Mouse (Mus musculus) Patski (cell line): Measurements from ENCODE around the gene Cd300lb. TPM values are rescaled to one million over a fixed set of nuclear protein-coding genes. Genes with fewer than 3 reads are reported as not detected.
"Not testable (repeated sequence)": the region's sequence is repeated elsewhere in the genome, so short reads cannot be mapped to it uniquely, and the experiment has no call there.

Experiments
- ATAC-seq: fragments of 100-300 bp; one replicate; pipeline ENCODE4 v1.8.0; 2021
- CTCF ChIA-PET: fragments of 350-600 bp; sonication (Branson Sonifier 250); formaldehyde crosslinking; loops from one replicate; lab custom pipeline; 2022; ENCODE audit warnings: inconsistent platforms; lab: Charles Lee
- POLR2A ChIA-PET: fragments of 350-600 bp; sonication (Branson Sonifier 250); formaldehyde crosslinking; loops from one replicate; lab custom pipeline; 2022; ENCODE audit warnings: antibody characterized with exemption, inconsistent platforms; lab: Charles Lee
- DNase-seq: peaks from one replicate; pipeline ENCODE4 v3.0.0-alpha.2; 2011; ENCODE audit warnings: low read depth, low spot score
- H3K27me3 ChIP-seq: fragments of 371-371 bp; one replicate; pipeline ENCODE4 v1.5.1; 2021
- CTCF ChIP-seq: fragments of 100-300 bp; IDR thresholded peaks from one replicate; pipeline ENCODE4 v1.5.1; 2021
- in situ Hi-C: fragments of 300-500 bp; cut with MboI; formaldehyde crosslinking; loops from 3 replicates; pipeline ENCODE4 v1.11.1; 2018; ENCODE audit warnings: low pct_unique_long_range_greater_than_20kb, mixed read lengths
- polyA plus RNA-seq: library from polyadenylated mRNA; unstranded; gene quantifications from one replicate; pipeline ENCODE4 v1.2.3, GENCODE M21; 2021

Gene Cd300lb
- polyA plus RNA-seq, 1 experiment from 2014 or later = 0.03 TPM

- no peaks in the 10 kb centered on the region for H3K27me3 ChIP-seq
- no peak for TF ChIP-seq CTCF
- ATAC-seq (no peak), DNase-seq (no peak)
- ChIA-PET CTCF (interaction anchor here (1.0 kb wide), 1 partner anchor 16 kb away, joined by 5 read pairs; no protein-coding TSS in a partner anchor), POLR2A (no interaction called here)
- in situ Hi-C loops = no loop called here
These were observed 17.1 kb downstream of the Cd300lb start for GRCm38 (mm10) chr11:114917120-114917519.

GRCm38 (mm10) chr11:114914978-114915377 is 19.2 kb downstream of the Cd300lb start:
- H3K27me3 ChIP-seq = no peaks in the 10 kb centered on the region
- in situ Hi-C loops = loop anchor here (5.0 kb wide), 1 partner anchor 38 kb away; no protein-coding TSS in a partner anchor
- no peak for TF ChIP-seq CTCF
- ATAC-seq (no peak), DNase-seq (no peak)
- ChIA-PET POLR2A (no interaction called here), CTCF (interaction anchor here (0.7 to 1.1 kb wide), 3 partner anchors 103 to 169 kb away, joined by 3 to 4 read pairs (median 3); no protein-coding TSS in a partner anchor)

- ChIA-PET POLR2A (no interaction called here), CTCF (interaction anchor here (0.6 to 2.1 kb wide), 12 partner anchors 12 to 166 kb away, joined by 3 to 18 read pairs (median 4); no protein-coding TSS in a partner anchor)
- in situ Hi-C loops = loop anchor here (5.0 kb wide), 1 partner anchor 36 kb away; no protein-coding TSS in a partner anchor
- TF ChIP-seq CTCF = peak; percentile 94
- ATAC-seq (peak; percentile 54), DNase-seq (no peak)
- H3K27me3 ChIP-seq = no peaks in the 10 kb centered on the region
These were observed 21.3 kb downstream of the Cd300lb start for GRCm38 (mm10) chr11:114912847-114913246.

- peak; percentile 49 for TF ChIP-seq CTCF
- in situ Hi-C loops = loop anchor here (5.0 kb wide), 2 partner anchors 107 to 157 kb away; no protein-coding TSS in a partner anchor
- ATAC-seq, H3K27me3 ChIP-seq, DNase-seq, POLR2A ChIA-PET: not testable (repeated sequence)
- CTCF ChIA-PET = interaction anchor here (0.8 to 1.2 kb wide), 5 partner anchors 24 to 97 kb away, joined by 3 read pairs; no protein-coding TSS in a partner anchor
These were observed 24.6 kb downstream of the Cd300lb start for GRCm38 (mm10) chr11:114909538-114909937.

- CTCF ChIA-PET = interaction anchor here (0.8 to 1.2 kb wide), 4 partner anchors 26 to 163 kb away, joined by 3 to 5 read pairs (median 3); no protein-coding TSS in a partner anchor
These were observed 26.1 kb downstream of the Cd300lb start for GRCm38 (mm10) chr11:114908086-114908485.

GRCm38 (mm10) chr11:114907567-114907966 is 26.6 kb downstream of the Cd300lb start:
- POLR2A ChIA-PET = no interaction called here
- no peak for ATAC-seq
- in situ Hi-C loops = loop anchor here (5.0 kb wide), 2 partner anchors 105 to 155 kb away; no protein-coding TSS in a partner anchor

More at GRCm38 (mm10) chr11:114908086-114908485, 26.1 kb downstream of the Cd300lb start:
- no peak for ATAC-seq
- in situ Hi-C loops = loop anchor here (5.0 kb wide), 2 partner anchors 106 to 156 kb away; no protein-coding TSS in a partner anchor
- no peak for DNase-seq
- TF ChIP-seq CTCF = no peak
- POLR2A ChIA-PET = no interaction called here
- H3K27me3 ChIP-seq = no peaks in the 10 kb centered on the region

GRCm38 (mm10) chr11:114903224-114903623 is 31.0 kb downstream of the Cd300lb start:
- CTCF ChIA-PET = interaction anchor here (1.0 kb wide), 1 partner anchor 8 kb away, joined by 3 read pairs; no protein-coding TSS in a partner anchor
- in situ Hi-C loops = no loop called here
- POLR2A ChIA-PET = no interaction called here
- DNase-seq = no peak
- no peaks in the 10 kb centered on the region for H3K27me3 ChIP-seq
- TF ChIP-seq CTCF = no peak
- no peak for ATAC-seq

More at GRCm38 (mm10) chr11:114907567-114907966, 26.6 kb downstream of the Cd300lb start:
- CTCF ChIA-PET = interaction anchor here (0.8 to 1.1 kb wide), 3 partner anchors 25 to 97 kb away, joined by 3 to 5 read pairs (median 3); no protein-coding TSS in a partner anchor
- no peak for TF ChIP-seq CTCF
- no peak for DNase-seq
- H3K27me3 ChIP-seq = no peaks in the 10 kb centered on the region

- no peak for ATAC-seq
- CTCF ChIA-PET = interaction anchor here (1.7 kb wide), 1 partner anchor 18 kb away, joined by 4 read pairs; no protein-coding TSS in a partner anchor
- in situ Hi-C loops = no loop called here
- POLR2A ChIA-PET = no interaction called here
- TF ChIP-seq CTCF = no peak
- no peak for DNase-seq
- H3K27me3 ChIP-seq = no peaks in the 10 kb centered on the region
These were observed 36.2 kb downstream of the Cd300lb start for GRCm38 (mm10) chr11:114898026-114898425.

- ChIA-PET CTCF (interaction anchor here (1.6 kb wide), 1 partner anchor 16 kb away, joined by 3 read pairs; no protein-coding TSS in a partner anchor), POLR2A (no interaction called here)
- ATAC-seq = no peak
- no peaks in the 10 kb centered on the region for H3K27me3 ChIP-seq
- no peak for DNase-seq
- no peak for TF ChIP-seq CTCF
- in situ Hi-C loops = no loop called here
These were observed 38.1 kb downstream of the Cd300lb start for GRCm38 (mm10) chr11:114896085-114896484.

- ATAC-seq (no peak), DNase-seq (no peak)
- in situ Hi-C loops = no loop called here
- ChIA-PET POLR2A (no interaction called here), CTCF (no interaction called here)
- no peak for TF ChIP-seq CTCF
- no peaks in the 10 kb centered on the region for H3K27me3 ChIP-seq
These were observed 43.6 kb downstream of the Cd300lb start for GRCm38 (mm10) chr11:114890542-114890941.

GRCm38 (mm10) chr11:114889991-114890518 is 44.1 kb downstream of the Cd300lb start, which contains the start of gene Cd300a:
Gene Cd300a (plus strand): TSS chr11:114890041.
- POLR2A ChIA-PET = no interaction called here
- CTCF ChIA-PET = no interaction called here
- in situ Hi-C loops = no loop called here
- H3K27me3 ChIP-seq = no peaks in the 10 kb centered on the region
- ATAC-seq = no peak
- DNase-seq = no peak
- TF ChIP-seq CTCF = no peak
